8 mouse cellular contexts compared by ENCODE assay signal in genomic region chr4:40472700-40473530, GRCm38 (mm10). TPM values are rescaled to one million over a fixed set of nuclear protein-coding genes. Genes with fewer than 3 reads are reported as not detected.
DNase-seq lines count a peak whose midpoint lies in the region; ATAC-seq and TF ChIP-seq lines count a peak whose summit lies in the region.

No protein-coding gene starts in this region.

- TF ChIP-seq CTCF in testis, adult 2 months (IDR thresholded peaks at IDR 0.05; ENCODE audit: control insufficient read depth, insufficient read depth, insufficient replicate concordance, low read depth, low read length), result no peak

- peak overlapping the region; percentile 84 for H3K4me2 ChIP-seq in hindbrain, embryonic 14.5 days (replicated peaks)
- peak overlapping the region; percentile 56 for H3K4me2 ChIP-seq in lung, embryonic 16.5 days (ENCODE audit: low read depth, low read length)

- peak overlapping the region; percentile 13 for H3K4me3 ChIP-seq in testis, adult 2 months (ENCODE audit: control insufficient read depth, low read depth, low read length)
- peak overlapping the region; percentile 44 for H3K4me3 ChIP-seq in hindbrain, embryonic 14.5 days (replicated peaks; ENCODE audit: low read length)
- peak overlapping the region; percentile 33 for H3K4me3 ChIP-seq in lung, embryonic 16.5 days (ENCODE audit: low read length)

- no peak overlapping the region for H3K27ac ChIP-seq in testis, adult 2 months (ENCODE audit: control insufficient read depth, insufficient read depth, low read depth, low read length)
- no peak overlapping the region for H3K27ac ChIP-seq in hindbrain, embryonic 14.5 days
- H3K27ac ChIP-seq in lung, embryonic 16.5 days (ENCODE audit: low read length), result no peak overlapping the region

- 3% methylated on average over 54 of the region's 55 CpGs for WGBS in hindbrain, embryonic 14.5 days
- WGBS in lung, embryonic 16.5 days, result 3% methylated on average over 47 of the region's 55 CpGs

- ATAC-seq in hindbrain, embryonic 14.5 days (ENCODE audit: low FRiP score), result peak; percentile 92
- peak; percentile 81 for ATAC-seq in lung, embryonic 16.5 days (ENCODE audit: low read depth)

- H3K36me3 ChIP-seq in testis, adult 2 months (ENCODE audit: control insufficient read depth, insufficient read depth, low read length), result no peaks in the 10 kb centered on the region
- H3K36me3 ChIP-seq in hindbrain, embryonic 14.5 days (replicated peaks; ENCODE audit: control insufficient read depth, insufficient read depth), result no peaks in the 10 kb centered on the region
- no peaks in the 10 kb centered on the region for H3K36me3 ChIP-seq in lung, embryonic 16.5 days (ENCODE audit: control insufficient read depth, insufficient read depth, low read length)

- intact Hi-C loops in gastrocnemius, postnatal 14 days (cut with DNase I; ENCODE audit: low total_unique reads), result no loop called here

- peaks cover 10% of the 10 kb centered on the region; the same call in 1 of the 2 replicates for H3K4me1 ChIP-seq in testis, adult 2 months (ENCODE audit: control insufficient read depth, insufficient read depth, low read length)
- no peaks in the 10 kb centered on the region for H3K4me1 ChIP-seq in hindbrain, embryonic 14.5 days (replicated peaks; ENCODE audit: control insufficient read depth, insufficient read depth, low read length)
- H3K4me1 ChIP-seq in lung, embryonic 16.5 days (replicated peaks; ENCODE audit: control insufficient read depth, insufficient read depth, low read length), result no peaks in the 10 kb centered on the region

- H3K27me3 ChIP-seq in testis, adult 2 months (ENCODE audit: control insufficient read depth, insufficient read depth, low read length), result no peaks in the 10 kb centered on the region
- H3K27me3 ChIP-seq in hindbrain, embryonic 14.5 days (ENCODE audit: control insufficient read depth, insufficient read depth, low read length), result peaks cover 18% of the 10 kb centered on the region
- H3K27me3 ChIP-seq in lung, embryonic 16.5 days (ENCODE audit: control insufficient read depth, insufficient read depth, low read depth, low read length), result peaks cover 25% of the 10 kb centered on the region

- H3K9me3 ChIP-seq in hindbrain, embryonic 14.5 days (ENCODE audit: control insufficient read depth, low read length), result no peaks in the 10 kb centered on the region
- H3K9me3 ChIP-seq in lung, embryonic 16.5 days (ENCODE audit: control insufficient read depth, low read length), result no peaks in the 10 kb centered on the region

- peak; percentile 3 for DNase-seq in adrenal gland, adult 2 months
- DNase-seq in adrenal gland, postnatal 4 days (ENCODE audit: low spot score in 2 of 2), result no peak
- DNase-seq in testis, postnatal 14 days (ENCODE audit: low spot score), result no peak
- DNase-seq in hindbrain, embryonic 14.5 days (ENCODE audit: low spot score), result peak; percentile 43
- DNase-seq in ovary, postnatal 14 days (ENCODE audit: low spot score), result peak; percentile 6
- no peak for DNase-seq in gastrocnemius, postnatal 14 days

- peak overlapping the region; percentile 62 for H3K9ac ChIP-seq in hindbrain, embryonic 14.5 days
- H3K9ac ChIP-seq in lung, embryonic 16.5 days (ENCODE audit: low read length), result peak overlapping the region; percentile 8; the same call in 1 of the 2 replicates

- no peak for TF ChIP-seq POLR2A in testis, adult 2 months (IDR thresholded peaks at IDR 0.05; ENCODE audit: control insufficient read depth, low read depth, low read length)

RNA-seq across cellular contexts. Expression of gene Tmem215, which starts 0.9 kb away (rescaled TPM):
- not detected for total RNA-seq in adrenal gland, adult 2 months (2021)
- polyA plus RNA-seq in adrenal gland, adult 2 months (2012; rRNA removed), result 0.27 TPM in 2 replicates
- total RNA-seq in adrenal gland, postnatal 4 days (2021), result under 1 TPM; 0.20 to 0.70 TPM
- polyA plus RNA-seq in testis, adult 2 months (2012; rRNA removed), result 0.04 and 0.10 TPM in 2 replicates
- polyA plus RNA-seq in hindbrain, embryonic 14.5 days (2014; fragmentation: Nextera tagmentation; extraction: Ambion mirVana), result 0.67 and 1.5 TPM in 2 replicates
- 0.63 and 0.68 TPM in 2 replicates for polyA plus RNA-seq in lung, embryonic 16.5 days (2015; fragmentation: Nextera tagmentation; extraction: Ambion mirVana)
- not detected for total RNA-seq in gastrocnemius, postnatal 14 days (2021)

Comparison
In these comparisons a context has a peak if more than half of its experiments do, and no peak if none do; other contexts are left out.
1. DNase-seq: peak in adrenal gland, adult 2 months (single experiment), hindbrain, embryonic 14.5 days (single experiment) and ovary, postnatal 14 days (single experiment); none in adrenal gland, postnatal 4 days (0 of 2), testis, postnatal 14 days (single experiment) and gastrocnemius, postnatal 14 days (single experiment).
2. Peak in every context shown above with its lines, with median percentiles within 50 percentile points of each other: H3K4me3 ChIP-seq.